Mouse (Mus musculus): ENCODE data around the gene Rabggtb.

DNA sequence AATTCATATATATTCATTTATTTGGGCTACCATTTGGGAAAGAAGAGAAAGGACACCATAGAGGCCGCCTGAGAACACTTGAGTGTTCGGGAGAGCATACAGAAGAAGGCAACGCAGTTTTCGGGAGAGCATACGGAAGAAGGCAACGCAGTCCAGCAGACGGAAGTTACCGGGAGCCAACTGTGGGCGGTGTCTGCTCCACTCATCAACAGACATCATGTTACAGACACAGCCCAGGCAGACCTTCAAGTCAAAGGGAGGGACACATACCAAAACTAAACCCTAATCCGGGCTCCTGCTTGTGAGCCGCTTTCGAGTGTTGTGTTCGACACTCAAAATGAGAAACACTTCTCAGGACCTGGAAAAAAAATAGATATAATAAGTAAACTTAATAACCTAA lies 28.8 kb upstream of the Rabggtb start:
- TF ChIP-seq CTCF (IDR thresholded peaks at IDR 0.05; ENCODE audit: low read depth) = no peak
- TF ChIP-seq EP300 (IDR thresholded peaks at IDR 0.05; ENCODE audit: low read depth) = no peak

Measured in heart, postnatal 0 days (tissue).